Comparison of ENCODE assay signal across 11 mouse cellular contexts in genomic region chr1:118589721-118590120, GRCm38 (mm10). TPM values are rescaled to one million over a fixed set of nuclear protein-coding genes. Genes with fewer than 3 reads are reported as not detected.
A peak's percentile ranks its signal among the peaks of the same experiment; 100 is the strongest.
DNase-seq lines count a peak whose midpoint lies in the region; ATAC-seq lines count a peak whose summit lies in the region.
"Had no signal": no experiment of that assay in that cellular context is flagged by ENCODE, and none has a peak within 500 bp of the region (broad histone marks: within the 10 kb centered on the region; RNA-seq: fewer than 3 reads in every experiment).

No protein-coding gene starts in this region.

- no peak overlapping the region for H3K4me3 ChIP-seq in hindbrain, embryonic 16.5 days (ENCODE audit: low read length)
- no peak overlapping the region for H3K4me3 ChIP-seq in hindbrain, embryonic 10.5 days
- H3K4me3 ChIP-seq: liver, embryonic 15.5 days had no signal

- H3K27ac ChIP-seq in hindbrain, embryonic 16.5 days (ENCODE audit: low read depth, low read length): no peak overlapping the region
- no peak overlapping the region for H3K27ac ChIP-seq in hindbrain, embryonic 10.5 days
- H3K27ac ChIP-seq: liver, embryonic 15.5 days had no signal

- H3K4me2 ChIP-seq in hindbrain, embryonic 16.5 days (ENCODE audit: low read length): no peak overlapping the region
- H3K4me2 ChIP-seq: liver, embryonic 15.5 days had no signal

- H3K27me3 ChIP-seq in hindbrain, embryonic 16.5 days (replicated peaks; ENCODE audit: control insufficient read depth, insufficient read depth, low read length): no peaks in the 10 kb centered on the region
- H3K27me3 ChIP-seq in hindbrain, embryonic 10.5 days (ENCODE audit: insufficient read depth, poor library complexity, severe bottlenecking): no peaks in the 10 kb centered on the region
- H3K27me3 ChIP-seq: liver, embryonic 15.5 days had no signal

- DNase-seq in adrenal gland, adult (ENCODE audit: inconsistent age in 2 of 2, low spot score in 1 of 2): peak; percentile 19 to 49
- DNase-seq in adrenal gland, postnatal 10 days: no peak
- DNase-seq in hindbrain, embryonic 10.5 days (ENCODE audit: low spot score): no peak
- peak; percentile 19 for DNase-seq in gonadal fat pad, adult 2 months (ENCODE audit: low read depth)
- DNase-seq in lung, postnatal 10 days: peak; percentile 34
- no peak for DNase-seq in urinary bladder, adult 18-20 months (ENCODE audit: low spot score in 2 of 2)
- no peak for DNase-seq in urinary bladder, postnatal 36 days (ENCODE audit: low spot score in 2 of 2)
- DNase-seq: gastrocnemius, postnatal 25 days had no signal

- no peaks in the 10 kb centered on the region for H3K9me3 ChIP-seq in hindbrain, embryonic 16.5 days (ENCODE audit: control insufficient read depth, low read length)
- no peaks in the 10 kb centered on the region for H3K9me3 ChIP-seq in hindbrain, embryonic 10.5 days
- H3K9me3 ChIP-seq: liver, embryonic 15.5 days had no signal

- no peaks in the 10 kb centered on the region for H3K4me1 ChIP-seq in hindbrain, embryonic 16.5 days (ENCODE audit: control insufficient read depth, insufficient read depth, low read depth, low read length)
- H3K4me1 ChIP-seq in hindbrain, embryonic 10.5 days (replicated peaks): no peaks in the 10 kb centered on the region
- H3K4me1 ChIP-seq: liver, embryonic 15.5 days had no signal

- 0 out of 2 replicates have a peak, but pooled peaks have one; percentile 27 for ATAC-seq in hindbrain, embryonic 16.5 days
- ATAC-seq: inflammation-experienced regulatory T-cells, adult 6 months had no signal

- no peak overlapping the region for H3K9ac ChIP-seq in hindbrain, embryonic 16.5 days (ENCODE audit: low read depth, low read length)
- H3K9ac ChIP-seq: liver, embryonic 15.5 days had no signal

- H3K36me3 ChIP-seq in hindbrain, embryonic 16.5 days (ENCODE audit: control insufficient read depth, insufficient read depth, low read length): peaks cover 27% of the 10 kb centered on the region; the same call in 1 of the 2 replicates
- peaks cover 61% of the 10 kb centered on the region for H3K36me3 ChIP-seq in hindbrain, embryonic 10.5 days

- 79% methylated on average over 5 of the region's 5 CpGs for WGBS in hindbrain, embryonic 16.5 days
- WGBS in hindbrain, embryonic 10.5 days: 77% methylated on average over 5 of the region's 5 CpGs

RNA-seq across cellular contexts. Expression of gene Tfcp2l1, which starts 38.0 kb away (rescaled TPM):
- total RNA-seq in adrenal gland, postnatal 10 days (2021): 1 to 10 TPM; 1.1 TPM
- polyA plus RNA-seq in hindbrain, embryonic 16.5 days (2015; fragmentation: Nextera tagmentation; extraction: Ambion mirVana): 0.59 and 0.61 TPM in 2 replicates
- 0.12 and 0.14 TPM in 2 replicates for polyA plus RNA-seq in hindbrain, embryonic 10.5 days (2016; fragmentation: Nextera tagmentation; extraction: Ambion mirVana)
- 12.1 and 16.9 TPM in 2 replicates for polyA plus RNA-seq in gonadal fat pad, adult 2 months (2012; rRNA removed)

Comparison
In these comparisons a context has a peak if more than half of its experiments do, and no peak if none do; other contexts are left out.
1. DNase-seq: peak in adrenal gland, adult (2 of 2), gonadal fat pad, adult 2 months (single experiment) and lung, postnatal 10 days (single experiment); none in adrenal gland, postnatal 10 days (single experiment), hindbrain, embryonic 10.5 days (single experiment), urinary bladder, adult 18-20 months (0 of 2) and urinary bladder, postnatal 36 days (0 of 2).